Mouse (Mus musculus): ENCODE results near the gene Rictor. TPM values are rescaled to one million over a fixed set of nuclear protein-coding genes. Genes with fewer than 3 reads are reported as not detected.

Gene Rictor
- total and polyA plus RNA-seq, 2 experiments from 2014 or later, result 32.1 to 36.8 TPM

DNA sequence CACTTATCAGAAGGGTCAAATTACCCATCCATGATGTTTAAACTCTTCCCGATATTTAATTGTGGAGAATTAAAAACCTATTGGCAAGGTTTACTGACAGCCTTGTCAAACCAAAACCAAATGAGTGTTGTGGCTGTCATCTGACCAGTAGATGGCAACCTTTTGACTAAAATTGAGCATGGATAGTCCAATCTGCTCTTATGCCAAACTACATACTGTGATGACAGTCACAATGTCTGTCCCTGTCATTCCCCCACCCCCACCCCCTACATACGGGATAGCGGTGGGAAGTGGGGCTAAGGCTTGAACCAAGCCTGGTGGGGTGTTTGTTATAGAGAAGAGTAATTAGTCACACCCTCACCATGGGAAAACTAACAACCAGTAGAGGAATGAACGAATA, 132.0 kb downstream of the Rictor start:
- Histone ChIP-seq H3K27ac (ENCODE audit: low read depth, low read length) (no peak overlapping the region), H3K4me3 (ENCODE audit: low read depth, low read length) (no peak overlapping the region), H3K4me2 (ENCODE audit: low read depth, low read length, poor library complexity, severe bottlenecking) (no peak overlapping the region), H3K9ac (replicated peaks; ENCODE audit: low read length, poor library complexity, severe bottlenecking) (no peak overlapping the region), H3K36me3 (ENCODE audit: insufficient read depth, low read length) (no peaks in the 10 kb centered on the region), H3K27me3 (ENCODE audit: insufficient read depth, low read length) (no peaks in the 10 kb centered on the region), H3K4me1 (ENCODE audit: insufficient read depth, low read length) (no peaks in the 10 kb centered on the region), H3K9me3 (ENCODE audit: low read length) (no peaks in the 10 kb centered on the region)
- WGBS, result 51% methylated on average over 4 of the region's 4 CpGs
- DNase-seq (ENCODE audit: low spot score), result peak; percentile 61
- 0 out of 2 replicates have a peak, but pooled peaks have one; percentile 52 for ATAC-seq (ENCODE audit: low FRiP score)
- TF ChIP-seq CTCF (IDR thresholded peaks at IDR 0.05), result peak; percentile 75

DNA sequence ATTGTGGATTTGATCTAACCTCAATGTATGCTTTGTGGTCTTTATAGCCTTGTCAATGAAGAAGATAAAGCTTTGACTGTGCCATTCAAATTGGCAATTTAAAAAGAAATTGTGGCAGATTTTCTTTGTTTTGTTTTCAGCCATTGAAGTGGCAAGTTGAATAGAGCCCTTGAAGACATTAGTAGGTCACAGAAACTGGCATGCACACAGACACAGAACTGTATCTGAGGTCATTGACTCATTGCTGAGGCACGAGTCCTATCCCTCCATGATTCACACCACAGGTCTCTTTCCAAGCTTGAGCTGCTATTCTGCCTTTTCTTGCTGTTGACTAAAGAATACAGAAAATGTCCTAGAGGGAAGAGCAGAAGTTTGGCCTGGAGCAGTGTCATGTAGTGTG, 141.7 kb downstream of the Rictor start:
- Histone ChIP-seq H3K4me1 (ENCODE audit: insufficient read depth, low read length) (no peaks in the 10 kb centered on the region), H3K27me3 (ENCODE audit: insufficient read depth, low read length) (no peaks in the 10 kb centered on the region), H3K4me3 (ENCODE audit: low read depth, low read length) (no peak overlapping the region), H3K27ac (ENCODE audit: low read depth, low read length) (no peak overlapping the region), H3K4me2 (ENCODE audit: low read depth, low read length, poor library complexity, severe bottlenecking) (no peak overlapping the region), H3K9ac (replicated peaks; ENCODE audit: low read length, poor library complexity, severe bottlenecking) (no peak overlapping the region), H3K9me3 (ENCODE audit: low read length) (no peaks in the 10 kb centered on the region), H3K36me3 (ENCODE audit: insufficient read depth, low read length) (no peaks in the 10 kb centered on the region)
- WGBS, result 49% methylated on average over 1 of the region's 1 CpGs
- DNase-seq (ENCODE audit: low spot score) (no peak), ATAC-seq (ENCODE audit: low FRiP score) (no peak)
- no peak for TF ChIP-seq CTCF (IDR thresholded peaks at IDR 0.05)

Other genes starting within 250 kb of the Rictor start
- gene Fyb, start 185.5 kb upstream of the Rictor start, total RNA-seq (2014; rRNA removed), result 2.2 TPM in 1 of 2 replicates, not detected in the other
- gene Fyb, start 185.5 kb upstream of the Rictor start, polyA plus RNA-seq (2015; fragmentation: Nextera tagmentation; extraction: Ambion mirVana), result 1.5 and 3.6 TPM in 2 replicates
- gene Osmr, start 166.6 kb downstream of the Rictor start, total RNA-seq (2014; rRNA removed), result 2.0 and 3.8 TPM in 2 replicates
- gene Osmr, start 166.6 kb downstream of the Rictor start, polyA plus RNA-seq (2015; fragmentation: Nextera tagmentation; extraction: Ambion mirVana), result 1.8 TPM in 2 replicates

Data from midbrain, postnatal 0 days (tissue).